Mouse (Mus musculus) urinary bladder, postnatal 10 days (tissue): ENCODE results near the gene Arxes2.
A peak's percentile ranks its signal among the peaks of the same experiment; 100 is the strongest.
"Not testable (repeated sequence)": the region's sequence is repeated elsewhere in the genome, so short reads cannot be mapped to it uniquely, and the experiment has no call there.

ENCODE experiments used
- DNase-seq: peaks from one replicate; pipeline ENCODE4 v3.0.0; 2022; ENCODE audit warnings: low spot score

Arxes2 gene

DNA sequence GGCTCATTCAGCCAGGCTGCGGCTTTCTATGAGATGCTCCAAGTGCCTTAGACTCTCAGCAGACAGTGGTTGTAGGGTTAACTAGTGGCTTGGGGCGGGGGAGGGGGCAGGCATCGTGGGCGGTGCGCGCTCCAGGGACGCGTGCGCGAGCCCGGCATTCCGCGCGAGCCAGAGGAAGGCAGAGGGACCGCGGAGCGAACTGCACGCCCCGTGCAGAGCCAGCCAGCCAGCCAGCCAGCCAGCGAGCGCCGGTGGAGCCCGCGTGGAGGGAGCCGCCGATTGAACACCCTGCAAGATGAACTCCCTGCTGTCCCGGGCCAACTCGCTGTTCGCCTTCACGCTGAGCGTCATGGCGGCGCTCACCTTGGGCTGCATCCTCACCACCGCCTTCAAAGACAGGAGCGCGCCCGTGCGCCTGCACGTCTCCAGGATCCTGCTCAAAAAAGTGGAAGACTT lies at the start of gene Arxes2:
Arxes2 (plus strand) TSS at position 161 of the 456 bp plus-strand sequence.
- not testable (repeated sequence) for DNase-seq

DNA sequence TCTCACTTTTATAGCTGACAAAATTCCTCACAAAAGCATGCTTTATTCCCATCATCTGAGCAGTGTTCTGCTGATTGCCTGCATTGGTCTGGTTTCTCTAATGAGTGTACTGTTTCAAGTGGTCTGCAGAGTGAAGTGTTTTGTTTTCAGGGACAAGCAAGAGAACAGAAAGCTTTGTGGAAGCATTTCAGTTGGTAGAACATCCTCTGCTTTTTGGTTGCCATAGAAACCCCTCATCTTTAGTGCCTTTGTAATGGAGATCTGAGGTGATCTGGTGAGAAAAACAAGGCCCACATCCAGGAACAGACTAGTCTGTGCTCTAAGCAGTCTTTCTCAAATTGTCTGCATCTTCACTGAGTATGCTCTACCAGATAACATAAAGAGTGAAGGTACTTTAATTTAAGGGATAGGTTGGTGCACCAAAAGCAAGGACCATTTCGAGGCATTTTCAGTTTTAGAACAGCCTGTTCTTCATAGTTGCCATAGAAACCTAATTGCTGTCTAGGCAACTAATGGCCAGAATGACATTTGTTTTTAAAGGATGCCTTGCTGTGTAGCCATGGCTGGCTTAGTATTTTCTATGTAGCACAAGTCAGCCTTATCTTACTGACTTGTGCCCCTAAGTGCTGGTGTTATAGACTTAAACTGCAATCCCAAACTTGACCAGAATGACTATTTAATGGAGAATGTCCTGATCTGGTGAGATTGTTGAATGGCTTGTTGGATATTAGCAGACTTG lies 44.8 kb upstream of the Arxes2 start:
- no peak for DNase-seq

DNA sequence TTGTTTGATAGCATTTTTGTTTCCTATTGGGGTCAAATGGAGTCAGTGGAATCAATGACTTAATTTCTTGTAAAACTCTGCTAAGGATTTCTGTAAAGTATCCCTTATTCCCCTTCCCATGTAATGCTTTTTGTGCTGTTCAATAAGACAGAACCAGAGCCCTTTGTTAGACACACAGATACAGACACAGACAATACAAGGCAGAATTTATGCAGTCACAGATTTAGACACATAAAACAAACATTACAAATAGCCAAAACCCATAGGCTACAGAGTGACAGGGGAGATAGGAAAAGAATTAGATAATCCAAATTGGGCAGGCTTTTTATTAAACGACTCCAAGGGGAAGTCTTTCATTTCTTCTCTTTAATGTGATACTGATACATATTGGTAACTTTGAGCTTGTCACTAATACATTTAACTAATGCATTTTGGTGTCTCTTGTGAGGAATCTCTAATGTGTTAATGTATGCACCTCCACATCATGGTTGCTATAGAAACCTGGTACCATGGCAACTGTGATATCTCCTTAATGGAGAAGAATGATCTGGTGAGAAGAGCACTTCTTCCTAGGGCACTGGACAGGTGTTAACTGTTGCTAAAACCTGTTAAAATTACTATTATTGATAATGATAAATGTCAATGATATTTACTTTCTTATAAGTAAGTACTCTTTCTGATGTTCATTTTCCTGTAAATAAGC lies 36.5 kb upstream of the Arxes2 start:
- no peak for DNase-seq

DNA sequence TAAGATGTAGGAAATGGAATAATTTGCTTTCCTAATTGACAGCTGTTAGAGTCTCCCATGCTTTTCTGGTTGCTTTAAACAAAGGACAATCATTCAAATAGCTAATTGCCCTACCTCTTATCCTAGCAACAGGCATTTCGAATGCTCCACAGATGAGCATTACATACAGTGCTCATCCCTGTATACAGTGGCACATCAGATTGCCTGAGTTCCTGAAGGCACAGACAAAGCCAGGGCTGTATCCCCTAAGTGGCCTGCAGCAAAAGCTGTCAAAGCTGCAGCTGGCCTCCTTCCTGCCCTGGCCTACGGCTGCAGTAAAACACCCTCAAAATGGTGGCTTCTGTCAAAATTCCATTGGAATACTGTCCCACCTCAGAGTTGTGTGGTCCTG lies 35.9 kb upstream of the Arxes2 start:
- no peak for DNase-seq

DNA sequence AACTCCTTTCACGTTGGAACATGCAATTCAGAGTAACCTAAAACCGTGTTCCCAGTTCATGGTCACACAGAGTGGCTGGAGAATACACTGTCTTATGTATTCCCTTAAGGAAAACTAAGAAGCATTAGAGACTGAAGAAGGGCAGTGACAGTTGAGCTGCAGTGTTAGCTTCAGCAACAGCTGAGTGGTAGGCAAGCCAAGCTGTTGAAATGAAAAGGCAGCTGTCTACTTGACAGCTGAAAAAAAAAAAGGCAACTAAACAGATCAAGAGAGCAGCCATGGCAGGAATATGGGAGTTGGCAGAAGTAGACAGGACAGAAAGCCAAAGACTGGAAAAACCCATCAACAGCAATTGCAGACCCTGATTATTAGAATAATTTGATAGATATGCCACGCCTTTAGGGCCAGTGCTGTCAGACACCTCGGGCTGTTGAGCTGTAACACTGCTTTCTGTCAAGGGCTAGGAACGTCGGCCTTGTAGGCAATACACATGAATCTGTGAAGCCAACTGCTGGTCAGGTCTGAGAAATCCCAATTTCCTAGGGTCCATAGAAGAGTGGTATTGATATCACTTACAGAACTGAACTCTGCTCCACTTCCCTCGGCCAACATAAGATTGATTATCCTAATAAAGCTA lies 34.9 kb upstream of the Arxes2 start:
- DNase-seq, result no peak

DNA sequence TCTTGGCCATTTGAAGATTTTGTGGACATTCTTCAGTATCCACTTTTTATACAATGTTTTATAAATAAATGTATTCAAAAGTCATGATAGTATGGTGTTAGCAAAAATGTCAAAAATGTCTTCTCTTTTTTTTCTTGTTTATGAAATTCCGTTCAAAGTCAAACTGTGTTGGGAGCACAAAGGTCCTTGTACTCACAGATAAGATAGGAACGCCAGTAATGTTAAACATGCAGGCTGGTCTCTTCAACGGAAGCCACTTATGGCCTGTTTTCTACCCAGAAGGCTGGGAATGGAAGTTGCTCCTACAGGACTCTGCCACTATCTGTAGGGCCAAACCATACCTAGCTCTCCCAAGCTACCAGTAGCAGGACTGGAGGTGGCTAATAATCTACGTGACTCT lies 34.1 kb upstream of the Arxes2 start:
- DNase-seq, result no peak

DNA sequence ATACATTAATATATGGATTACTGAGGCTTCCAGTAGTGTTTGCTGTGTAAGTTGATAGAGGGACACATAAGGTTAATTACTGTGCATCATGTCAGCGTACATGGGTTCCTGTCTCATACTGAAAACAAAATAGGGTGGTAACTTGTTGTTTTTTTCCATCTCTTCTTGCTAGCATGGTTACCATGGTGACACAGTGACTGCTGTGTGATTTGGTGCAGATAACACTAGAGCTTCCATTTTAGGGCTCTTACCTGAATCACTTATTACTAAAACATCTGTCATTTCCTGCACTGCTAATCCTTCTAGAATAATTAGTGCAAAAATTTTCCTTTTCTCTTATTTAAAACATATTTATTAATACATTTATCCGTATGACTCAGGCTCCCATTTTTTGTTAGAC lies 31.3 kb upstream of the Arxes2 start:
- DNase-seq, result no peak

DNA sequence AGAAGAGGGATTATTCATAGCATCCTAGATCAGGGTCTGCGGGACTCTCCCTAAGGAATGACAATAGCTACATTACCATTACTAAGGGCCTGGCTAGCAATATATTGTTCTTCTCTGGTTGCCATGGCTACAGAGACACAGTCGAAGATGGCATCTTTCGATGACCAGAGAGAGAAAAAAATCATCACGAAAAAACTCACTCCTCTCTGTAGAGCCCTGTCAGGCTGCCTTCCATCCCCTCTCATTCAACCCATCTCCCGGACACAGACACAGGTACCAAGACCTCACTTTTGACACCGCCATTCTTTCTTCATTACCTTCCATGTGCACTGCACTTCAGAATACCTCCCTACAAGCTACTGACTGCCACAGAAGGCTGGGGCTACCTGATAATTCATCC lies 30.5 kb upstream of the Arxes2 start:
- DNase-seq, result no peak

DNA sequence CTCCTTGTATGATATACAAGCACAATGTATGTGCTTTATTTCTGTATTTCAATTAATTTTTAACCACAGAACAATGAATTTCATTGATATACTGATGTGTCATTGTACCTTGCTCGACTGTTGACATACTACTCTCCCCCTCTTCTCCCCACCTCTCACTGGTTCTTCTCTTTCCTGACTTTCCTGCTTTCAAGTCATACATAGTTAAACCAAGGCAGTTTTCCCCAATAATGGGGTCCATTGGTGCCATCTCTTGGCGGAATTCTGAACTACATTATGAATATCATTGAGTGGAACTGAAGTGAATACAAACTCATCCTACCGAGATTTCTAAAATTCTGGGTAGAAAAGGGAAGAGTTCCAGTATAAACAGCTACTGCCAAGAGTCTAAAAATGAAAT lies 30.0 kb upstream of the Arxes2 start:
- DNase-seq, result no peak

DNA sequence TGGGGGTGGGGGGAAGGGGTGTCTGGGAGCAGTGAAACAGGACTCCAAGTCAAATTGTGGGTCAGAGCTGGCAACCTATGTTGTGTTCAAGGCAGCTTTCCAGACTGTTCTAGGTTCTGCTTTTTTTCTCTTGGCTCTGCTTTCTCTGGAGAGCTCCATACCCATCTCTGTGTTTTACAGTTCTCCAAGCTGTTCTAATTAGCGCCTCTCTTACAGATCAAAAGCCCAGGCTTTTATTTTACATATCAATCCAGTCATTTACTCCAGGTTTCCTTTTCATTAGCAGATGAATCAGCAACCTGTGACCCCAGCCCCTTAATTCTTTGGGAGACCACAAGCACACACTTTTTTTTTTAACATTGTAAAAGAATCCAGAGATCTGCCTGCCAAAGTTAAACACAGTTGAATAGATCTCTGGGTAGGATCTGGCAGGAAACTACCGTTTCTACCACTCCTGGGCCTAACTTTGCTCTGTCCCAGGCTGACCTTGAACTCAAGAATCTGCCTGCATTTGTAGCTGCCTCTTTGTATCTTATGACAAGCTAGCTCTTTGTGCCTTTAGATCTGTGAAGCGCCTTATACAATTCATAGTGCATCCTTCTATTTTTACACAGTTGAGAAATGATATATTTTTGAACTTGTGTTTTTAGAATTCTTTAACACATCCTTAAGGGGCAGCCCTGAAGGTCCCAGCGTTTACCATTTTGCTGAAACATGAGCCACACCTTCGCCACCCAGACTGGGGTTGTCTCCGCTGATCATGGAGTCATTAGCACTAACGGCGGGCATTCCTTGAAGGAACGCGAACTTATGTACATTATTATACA lies 19.8 kb upstream of the Arxes2 start:
- no peak for DNase-seq

DNA sequence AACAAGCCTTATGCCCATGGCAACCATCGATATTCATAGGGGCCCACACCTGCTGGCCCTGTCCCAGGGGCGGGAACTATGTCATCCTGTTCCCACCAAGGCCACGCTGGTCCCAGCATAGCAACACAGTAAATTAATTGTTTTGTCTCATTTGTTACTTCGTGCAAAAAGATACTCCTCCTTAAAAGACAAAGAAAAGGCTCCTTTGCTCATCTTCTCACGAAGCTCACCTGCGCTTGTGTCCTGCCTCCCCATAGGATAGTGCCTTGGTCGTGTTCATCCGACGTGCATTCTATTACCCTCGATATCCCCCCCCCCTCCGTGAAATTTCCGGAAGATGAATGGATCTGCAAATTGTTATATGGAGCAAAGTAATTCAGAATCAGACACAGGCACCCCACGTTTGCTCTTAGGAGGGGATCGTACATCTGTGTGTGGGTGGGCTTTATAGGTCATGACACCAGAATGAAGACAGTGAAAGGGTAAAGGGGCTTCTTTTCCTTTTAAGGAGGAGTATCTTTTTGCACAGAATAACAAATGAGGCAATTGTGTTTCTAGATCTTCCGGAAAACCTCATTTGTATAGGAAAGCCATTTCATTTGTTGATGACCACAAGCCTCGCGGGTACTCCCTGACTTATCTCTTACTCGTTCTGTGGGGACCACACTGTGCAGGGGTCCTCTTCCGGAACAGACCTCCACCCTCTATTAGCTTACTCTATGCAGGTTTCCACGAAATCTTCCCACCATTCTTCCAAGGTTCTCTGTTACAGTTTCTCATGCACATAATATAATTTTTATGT lies 19.0 kb upstream of the Arxes2 start:
- DNase-seq, result no peak

DNA sequence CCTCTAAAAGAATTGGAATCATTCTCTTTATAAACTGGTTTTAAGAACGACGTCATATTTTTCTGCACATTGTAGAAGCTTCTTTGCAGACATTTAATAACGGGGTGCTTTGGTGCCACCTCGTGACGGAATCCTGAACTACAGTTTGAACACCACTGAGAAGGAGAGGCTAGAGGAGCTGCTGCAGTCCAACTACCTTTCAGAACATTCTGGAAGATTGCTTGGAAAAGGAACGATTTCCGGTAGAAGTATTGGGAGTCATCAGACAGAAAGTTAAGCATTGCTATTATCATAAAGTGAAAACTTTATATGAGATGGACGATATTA lies 18.4 kb upstream of the Arxes2 start:
- peak; percentile 10 for DNase-seq

DNA sequence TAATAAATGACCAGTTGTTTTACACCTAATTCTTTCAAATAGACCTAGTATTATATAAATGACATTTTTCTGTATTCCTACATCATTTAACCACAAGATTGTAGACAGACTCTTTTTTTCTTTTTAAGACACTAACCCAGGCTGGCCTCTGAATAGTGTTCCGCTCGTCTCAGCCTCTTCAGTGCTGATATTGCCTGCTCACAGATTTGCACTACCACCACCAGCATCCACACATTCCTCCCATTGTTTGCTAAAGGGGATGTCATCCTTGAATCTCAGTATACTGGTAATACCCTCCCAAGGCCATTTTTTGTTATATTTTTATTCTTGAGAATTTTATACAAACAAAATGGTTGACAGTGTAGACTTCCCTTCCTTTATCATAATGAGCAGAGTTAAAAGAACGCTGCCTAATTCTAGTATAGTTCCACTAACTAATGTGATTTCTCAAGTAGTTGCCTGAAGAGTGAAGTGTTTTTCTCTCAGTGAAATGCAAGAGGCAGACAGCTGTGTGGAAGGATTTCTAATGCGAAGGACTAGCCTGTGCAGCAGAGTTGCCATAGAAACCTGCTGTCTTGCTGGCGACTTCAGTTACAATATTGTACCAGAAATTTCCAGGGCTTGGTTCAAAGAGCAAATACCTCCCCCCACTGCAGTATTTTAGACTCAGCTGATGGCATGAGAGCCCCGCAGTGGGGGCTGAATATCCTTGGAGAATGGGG lies 8.9 kb upstream of the Arxes2 start:
- DNase-seq, result no peak

DNA sequence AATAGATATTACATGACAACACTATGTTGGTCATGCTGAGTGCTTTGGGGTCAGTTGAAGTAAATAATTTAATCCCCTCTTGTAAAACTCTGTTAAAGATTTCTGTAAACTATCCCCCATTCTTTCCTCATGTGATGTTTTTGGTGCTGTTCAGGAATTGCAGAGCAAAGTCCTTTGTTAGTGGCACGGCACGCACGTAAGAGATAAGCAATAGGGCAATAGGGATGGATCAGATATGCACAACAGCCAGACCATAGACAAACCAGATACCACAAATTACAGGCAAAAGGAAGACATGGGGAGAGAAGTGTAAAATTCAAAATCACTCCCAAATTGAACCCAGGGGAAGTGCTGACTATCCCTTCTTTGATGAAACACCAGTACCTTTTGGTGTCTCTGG lies 7.4 kb upstream of the Arxes2 start:
- no peak for DNase-seq

DNA sequence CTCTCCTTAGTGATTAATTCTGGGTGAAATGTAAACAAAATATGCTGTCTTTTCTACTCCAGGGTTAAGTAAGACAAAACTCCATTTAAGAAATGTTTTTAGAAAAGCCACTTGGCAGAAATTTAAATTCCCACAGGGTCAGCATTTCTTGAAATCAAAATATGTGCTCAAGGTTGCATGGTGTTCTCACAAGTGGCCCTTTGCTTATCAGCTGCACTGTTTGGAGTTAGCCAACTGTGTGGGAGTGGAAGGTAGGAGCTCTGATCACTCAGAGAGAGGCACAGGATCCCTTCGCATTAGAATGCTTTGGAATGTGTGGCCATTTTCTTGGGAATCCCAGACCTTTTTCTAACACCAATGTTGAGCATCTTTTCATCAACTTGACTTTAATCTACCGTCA lies 3.0 kb upstream of the Arxes2 start:
- DNase-seq, result no peak

DNA sequence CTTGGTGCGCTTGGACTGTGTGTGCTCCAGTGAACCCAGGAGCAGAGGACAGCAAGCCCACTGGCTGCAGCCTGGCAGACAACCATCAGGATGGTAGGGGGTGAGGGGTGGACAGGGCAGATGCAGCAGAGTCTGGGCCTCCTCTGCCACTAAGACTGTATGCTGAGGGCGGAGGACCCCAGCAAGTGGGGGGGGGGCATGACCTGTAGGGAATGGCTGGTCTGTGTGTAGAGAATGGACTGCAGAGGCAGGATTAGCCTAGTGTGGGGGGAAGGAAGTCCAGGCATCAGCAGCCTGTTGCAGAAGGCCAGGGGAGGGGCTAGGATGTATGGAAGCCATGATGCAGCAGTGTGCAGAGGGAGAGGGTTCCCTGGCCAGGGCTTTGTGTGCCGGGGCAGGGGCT lies 431 bp upstream of the Arxes2 start:
- DNase-seq, result not testable (repeated sequence)

DNA sequence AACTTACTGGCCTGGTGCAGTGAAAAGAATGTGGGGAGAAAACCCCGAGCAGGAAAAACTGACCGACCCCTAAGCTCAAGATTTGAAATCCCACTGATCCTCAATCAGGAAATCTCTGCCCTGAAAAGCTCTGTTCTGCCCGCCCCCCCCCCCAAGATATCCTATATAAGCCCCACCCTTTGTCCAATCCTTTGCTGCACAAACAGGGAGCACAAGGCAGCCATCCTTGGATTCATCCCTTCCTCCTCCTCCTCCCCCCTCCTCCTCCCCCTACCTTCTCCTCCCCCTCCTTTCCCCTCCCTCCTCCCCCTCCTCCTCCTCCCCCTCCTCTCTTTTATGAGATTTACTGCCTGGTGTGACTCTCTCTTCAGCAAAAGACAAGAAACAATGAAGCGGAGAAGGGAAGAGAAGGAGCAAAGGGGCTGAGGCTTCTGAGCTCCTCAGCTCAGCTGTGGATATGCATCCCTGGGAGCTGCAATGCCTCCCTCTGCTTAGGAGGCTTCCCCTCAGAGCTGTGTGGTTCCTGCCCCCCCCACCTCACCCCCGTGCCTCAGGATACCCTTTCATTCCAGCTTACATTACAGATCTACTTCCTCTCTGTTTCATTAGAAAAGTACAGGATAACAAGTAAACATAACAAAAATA lies 13.7 kb downstream of the Arxes2 start:
- DNase-seq, result no peak

DNA sequence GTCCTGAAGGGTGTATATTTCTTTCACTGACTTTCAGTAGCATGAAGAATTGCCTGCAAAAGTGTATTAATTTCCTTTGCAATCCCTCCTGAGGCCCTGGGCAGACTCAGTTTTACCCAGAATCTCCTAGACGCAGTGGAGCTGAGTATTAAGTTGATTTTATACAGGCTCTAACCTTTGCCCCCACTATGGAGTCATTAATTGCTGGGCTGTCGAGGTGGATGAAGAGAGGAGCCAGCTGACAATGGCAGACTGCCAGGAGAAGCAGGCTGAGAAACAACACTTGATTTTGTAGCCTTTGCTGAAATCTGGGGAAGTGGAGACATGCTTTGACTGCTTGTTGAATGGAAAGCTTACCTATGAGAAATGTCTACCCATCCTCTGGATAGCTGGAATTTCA lies 20.8 kb downstream of the Arxes2 start:
- DNase-seq, result no peak

DNA sequence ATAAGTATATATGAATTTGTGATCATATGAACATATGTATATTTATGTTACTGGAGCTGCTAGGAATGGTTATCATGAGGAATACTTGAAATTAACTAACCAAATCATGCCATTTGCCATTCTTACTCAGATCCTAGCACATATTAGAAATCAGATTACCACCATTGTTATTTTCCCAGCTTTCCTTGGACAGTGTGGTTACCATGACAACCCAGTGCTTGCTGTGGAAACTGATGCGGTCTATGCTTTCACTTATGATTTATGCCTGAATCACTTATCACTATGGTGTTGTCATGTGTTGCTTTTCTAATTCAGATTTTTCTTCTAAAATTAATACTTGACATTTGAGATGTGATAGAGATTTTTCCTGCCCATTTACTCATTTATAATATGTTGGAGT lies 36.7 kb downstream of the Arxes2 start:
- no peak for DNase-seq
